Mouse (Mus musculus): Measurements from ENCODE around the gene Tchhl1. TPM values are rescaled to one million over a fixed set of nuclear protein-coding genes. Genes with fewer than 3 reads are reported as not detected.

The Tchhl1 gene
- polyA plus RNA-seq, 1 experiment from 2014 or later, result not detected

Small RNA genes within 50 kb of the gene (microRNA-seq; reads per million reads assigned to microRNA genes)
- gene Gm22752, result not detected

Other genes with a start within 250 kb of the Tchhl1 start
- not detected in 2 replicates for gene Flg, start 195.2 kb upstream of the Tchhl1 start, polyA plus RNA-seq (2016; fragmentation: Nextera tagmentation; extraction: Ambion mirVana)
- not detected in 2 replicates for gene Hrnr, start 149.0 kb upstream of the Tchhl1 start, polyA plus RNA-seq (2016; fragmentation: Nextera tagmentation; extraction: Ambion mirVana)
- gene Rptn, start 75.1 kb upstream of the Tchhl1 start, polyA plus RNA-seq (2016; fragmentation: Nextera tagmentation; extraction: Ambion mirVana), result not detected in 2 replicates
- gene Tchh, start 26.4 kb upstream of the Tchhl1 start, polyA plus RNA-seq (2016; fragmentation: Nextera tagmentation; extraction: Ambion mirVana), result 0.65 and 0.76 TPM in 2 replicates
- 833 and 880 TPM in 2 replicates for gene S100a11, start 51.7 kb downstream of the Tchhl1 start, polyA plus RNA-seq (2016; fragmentation: Nextera tagmentation; extraction: Ambion mirVana)
- gene S100a10, start 86.3 kb downstream of the Tchhl1 start, polyA plus RNA-seq (2016; fragmentation: Nextera tagmentation; extraction: Ambion mirVana), result 379 and 392 TPM in 2 replicates
- not detected in 2 replicates for gene Tdpoz2, start 183.9 kb downstream of the Tchhl1 start, polyA plus RNA-seq (2016; fragmentation: Nextera tagmentation; extraction: Ambion mirVana)
- not detected in 2 replicates for gene Tdpoz1, start 207.6 kb downstream of the Tchhl1 start, polyA plus RNA-seq (2016; fragmentation: Nextera tagmentation; extraction: Ambion mirVana)
- not detected in 2 replicates for gene Gm37596, start 224.3 kb downstream of the Tchhl1 start, polyA plus RNA-seq (2016; fragmentation: Nextera tagmentation; extraction: Ambion mirVana)

Data from embryonic facial prominence, embryonic 12.5 days (tissue).